ENCODE assay signal across 14 mouse cellular contexts in genomic region chr4:134955845-134956244, GRCm38 (mm10). TPM values are rescaled to one million over a fixed set of nuclear protein-coding genes. Genes with fewer than 3 reads are reported as not detected.
A peak's percentile ranks its signal among the peaks of the same experiment; 100 is the strongest.
DNase-seq lines count a peak whose midpoint lies in the region; ATAC-seq and TF ChIP-seq lines count a peak whose summit lies in the region.
"Had no signal": no experiment of that assay in that cellular context is flagged by ENCODE, and none has a peak within 500 bp of the region (broad histone marks: within the 10 kb centered on the region; RNA-seq: fewer than 3 reads in every experiment).

No protein-coding gene starts in this region.

- peak; percentile 33; the same call in 1 of the 2 replicates for ATAC-seq in granulocyte monocyte progenitor cell, adult 5-6 weeks (replicated peaks; ENCODE audit: poor library complexity, severe bottlenecking)
- ATAC-seq in megakaryocyte progenitor cell, adult 5-6 weeks (replicated peaks; ENCODE audit: poor library complexity) = peak; percentile 35
- ATAC-seq: forebrain, embryonic 16.5 days had no signal

- H3K27me3 ChIP-seq in C2C12 (ENCODE audit: control insufficient read depth, insufficient read depth, insufficient read length) = no peaks in the 10 kb centered on the region

- H3K4me3 ChIP-seq in C2C12 (ENCODE audit: insufficient read depth, poor library complexity, severe bottlenecking) = peak overlapping the region; percentile 8
- H3K4me3 ChIP-seq: embryonic facial prominence, embryonic 10.5 days; erythroblast, embryonic 14.5 days; hindbrain, embryonic 10.5 days; liver, embryonic 15.5 days; midbrain, embryonic 12.5 days; neural tube, embryonic 15.5 days had no signal

- peak; percentile 81 for DNase-seq in 3T3-L1 (ENCODE audit: low read depth, low spot score)
- no peak for DNase-seq in frontal cortex, postnatal 25 days (ENCODE audit: low spot score in 2 of 2)
- no peak for DNase-seq in gastrocnemius, adult 8-10 months (ENCODE audit: low spot score in 2 of 2)
- DNase-seq in lung, postnatal 25 days (ENCODE audit: low spot score) = no peak

- H3K79me3 ChIP-seq in C2C12 (ENCODE audit: low read depth) = no peaks in the 10 kb centered on the region

- H3K79me2 ChIP-seq in C2C12 (ENCODE audit: control insufficient read depth, insufficient read depth) = no peaks in the 10 kb centered on the region

- H3ac ChIP-seq in C2C12 (ENCODE audit: control insufficient read depth, insufficient read length, low read depth) = peak overlapping the region; percentile 40

- no peaks in the 10 kb centered on the region for H3K36me3 ChIP-seq in C2C12 (ENCODE audit: control insufficient read depth, insufficient read depth)
- H3K36me3 ChIP-seq: embryonic facial prominence, embryonic 10.5 days; hindbrain, embryonic 10.5 days; liver, embryonic 15.5 days; midbrain, embryonic 12.5 days; neural tube, embryonic 15.5 days had no signal

- TF ChIP-seq CTCF in C2C12 (IDR thresholded peaks at IDR 0.05; ENCODE audit: control insufficient read depth, insufficient read depth, insufficient read length) = no peak

TF ChIP-seq in C2C12, 6 proteins besides CTCF, POLR2A, EP300 and RAD21:
- TF ChIP-seq CEBPB (IDR thresholded peaks at IDR 0.05; ENCODE audit: low read depth) = peak; percentile 37
- TF ChIP-seq USF1 (IDR thresholded peaks at IDR 0.05; ENCODE audit: low read depth) = no peak
- TF ChIP-seq FOSL1 (IDR thresholded peaks at IDR 0.05; ENCODE audit: insufficient read depth, low read length, poor library complexity, severe bottlenecking) = peak; percentile 69

RNA-seq across cellular contexts. Expression of gene Syf2, which starts 25.1 kb away (rescaled TPM):
- polyA plus RNA-seq in C2C12 (2012; fragmentation: generic; extraction: Trizol) = 48.6 TPM
- total RNA-seq in granulocyte monocyte progenitor cell, adult 5-6 weeks (2014; fragmentation: Nextera tagmentation) = 43.5 and 50.5 TPM in 2 replicates
- 180 and 201 TPM in 2 replicates for total RNA-seq in granulocyte monocyte progenitor cell, adult 5-6 weeks (2017)
- 50.4 and 58.9 TPM in 2 replicates for total RNA-seq in megakaryocyte progenitor cell, adult 5-6 weeks (2015)
- 173 and 193 TPM in 2 replicates for total RNA-seq in megakaryocyte progenitor cell, adult 5-6 weeks (2017)
- 10 to 100 TPM; 33.5 to 45.5 (median 39.6) TPM for total RNA-seq in gastrocnemius, adult 8-10 months (2022)

RNA-seq across cellular contexts. Expression of gene Rsrp1, which starts 32.5 kb away (rescaled TPM):
- polyA plus RNA-seq in C2C12 (2012; fragmentation: generic; extraction: Trizol) = 35.4 TPM
- 476 and 614 TPM in 2 replicates for total RNA-seq in granulocyte monocyte progenitor cell, adult 5-6 weeks (2014; fragmentation: Nextera tagmentation)
- total RNA-seq in granulocyte monocyte progenitor cell, adult 5-6 weeks (2017) = 134 and 184 TPM in 2 replicates
- 413 and 462 TPM in 2 replicates for total RNA-seq in megakaryocyte progenitor cell, adult 5-6 weeks (2015)
- total RNA-seq in megakaryocyte progenitor cell, adult 5-6 weeks (2017) = 119 and 154 TPM in 2 replicates
- 100 to 1,000 TPM in 2 of 4 experiments, 10 to 100 TPM in 2; 98.0 to 149 (median 104) TPM for total RNA-seq in gastrocnemius, adult 8-10 months (2022)

RNA-seq across cellular contexts. Expression of gene Tmem50a, which starts 41.0 kb away (rescaled TPM):
- polyA plus RNA-seq in C2C12 (2012; fragmentation: generic; extraction: Trizol) = 94.9 TPM
- 136 and 149 TPM in 2 replicates for total RNA-seq in granulocyte monocyte progenitor cell, adult 5-6 weeks (2014; fragmentation: Nextera tagmentation)
- total RNA-seq in granulocyte monocyte progenitor cell, adult 5-6 weeks (2017) = 263 and 287 TPM in 2 replicates
- total RNA-seq in megakaryocyte progenitor cell, adult 5-6 weeks (2015) = 216 and 219 TPM in 2 replicates
- total RNA-seq in megakaryocyte progenitor cell, adult 5-6 weeks (2017) = 248 and 276 TPM in 2 replicates
- total RNA-seq in gastrocnemius, adult 8-10 months (2022) = 10 to 100 TPM; 26.4 to 33.9 (median 31.7) TPM
